Mouse (Mus musculus): ENCODE results near the gene Aco1.
A peak's percentile ranks its signal among the peaks of the same experiment; 100 is the strongest.

Gene Aco1

DNA sequence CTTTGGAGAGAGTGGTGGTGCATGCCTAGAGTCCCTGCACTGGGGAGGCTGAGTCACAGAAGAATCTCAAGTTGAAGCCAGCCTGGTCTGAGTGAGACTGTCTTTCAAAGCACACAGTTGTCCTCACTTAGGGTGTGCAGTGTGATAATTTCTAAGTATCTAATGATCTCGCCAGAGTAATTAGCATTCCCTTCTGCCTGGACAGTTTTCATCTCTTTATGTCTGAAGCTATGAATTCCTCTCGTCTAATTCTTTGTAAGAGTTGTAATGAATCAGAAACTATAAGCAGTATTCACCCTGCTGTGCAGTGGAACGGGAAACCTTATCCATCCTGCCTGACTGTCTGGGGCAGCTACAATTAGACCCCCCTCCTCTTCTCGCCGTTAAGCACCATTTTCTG lies 64.8 kb downstream of the Aco1 start:
- no peak for DNase-seq (ENCODE audit: low read depth, low spot score)

DNA sequence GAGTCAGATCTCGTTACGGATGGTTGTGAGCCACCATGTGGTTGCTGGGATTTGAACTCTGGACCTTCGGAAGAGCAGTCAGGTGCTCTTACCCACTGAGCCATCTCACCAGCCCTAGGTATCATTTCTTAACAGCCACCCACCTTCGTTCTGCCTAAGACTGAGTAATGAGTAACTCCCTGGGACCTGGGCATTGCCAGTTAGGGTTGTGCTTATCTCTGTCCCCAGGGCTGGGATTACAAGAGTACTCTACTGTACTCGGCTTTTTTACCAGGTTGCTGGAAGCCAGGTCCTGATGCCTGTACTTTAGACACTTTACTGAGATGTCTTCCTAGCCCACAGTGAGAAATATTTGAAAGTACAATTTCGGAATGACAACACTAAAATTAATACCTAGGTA lies 69.3 kb downstream of the Aco1 start:
- DNase-seq (ENCODE audit: low read depth, low spot score) = no peak

- DNase-seq (ENCODE audit: low read depth, low spot score) = no peak
Observed at GRCm38 (mm10) chr4:40217910-40218309, 75.0 kb downstream of the Aco1 start.

GRCm38 (mm10) chr4:40218382-40218781 lies 75.5 kb downstream of the Aco1 start:
- peak; percentile 33 for DNase-seq (ENCODE audit: low read depth, low spot score)

GRCm38 (mm10) chr4:40220437-40220836 lies 77.6 kb downstream of the Aco1 start:
- DNase-seq (ENCODE audit: low read depth, low spot score) = no peak

DNA sequence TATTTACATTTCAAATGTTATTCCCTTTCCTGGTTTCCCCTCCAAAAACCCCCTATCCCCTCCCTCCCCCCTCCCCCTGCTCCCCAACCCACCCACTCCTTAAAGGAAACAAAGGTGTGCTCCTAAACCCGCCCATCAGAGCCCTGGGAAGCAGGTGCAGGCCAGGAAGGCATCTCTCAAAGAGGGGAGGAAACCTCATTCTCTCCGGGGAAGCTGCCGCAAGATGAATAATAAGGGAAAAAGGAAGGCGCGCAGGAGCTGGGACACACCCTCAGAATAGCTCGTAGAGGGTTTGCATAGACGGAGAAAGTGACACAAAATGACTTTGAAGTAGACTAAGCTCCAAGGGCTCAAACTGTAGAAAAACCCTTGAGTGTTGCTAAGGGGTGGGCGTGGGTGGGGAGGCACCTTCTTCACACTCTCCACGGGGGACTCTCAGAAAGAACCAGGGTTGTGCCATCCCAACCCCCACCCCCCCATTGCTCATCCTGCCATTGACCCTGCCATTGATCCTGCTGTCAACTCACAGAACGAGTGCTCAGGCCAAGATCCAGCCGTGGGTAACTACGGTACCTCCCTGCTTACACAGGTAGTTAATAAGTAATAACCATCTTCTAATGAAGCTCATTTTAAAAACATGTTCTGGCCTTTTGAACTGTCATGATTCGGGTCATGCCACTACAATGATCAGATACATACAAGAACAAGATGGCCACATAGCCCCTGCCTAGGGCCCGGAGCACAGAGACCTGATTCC lies 78.3 kb downstream of the Aco1 start:
- DNase-seq (ENCODE audit: low read depth, low spot score) = no peak

GRCm38 (mm10) chr4:40221876-40222585 lies 79.2 kb downstream of the Aco1 start:
- no peak for DNase-seq (ENCODE audit: low read depth, low spot score)

GRCm38 (mm10) chr4:40226095-40226494 lies 83.2 kb downstream of the Aco1 start:
- no peak for DNase-seq (ENCODE audit: low read depth, low spot score)

DNA sequence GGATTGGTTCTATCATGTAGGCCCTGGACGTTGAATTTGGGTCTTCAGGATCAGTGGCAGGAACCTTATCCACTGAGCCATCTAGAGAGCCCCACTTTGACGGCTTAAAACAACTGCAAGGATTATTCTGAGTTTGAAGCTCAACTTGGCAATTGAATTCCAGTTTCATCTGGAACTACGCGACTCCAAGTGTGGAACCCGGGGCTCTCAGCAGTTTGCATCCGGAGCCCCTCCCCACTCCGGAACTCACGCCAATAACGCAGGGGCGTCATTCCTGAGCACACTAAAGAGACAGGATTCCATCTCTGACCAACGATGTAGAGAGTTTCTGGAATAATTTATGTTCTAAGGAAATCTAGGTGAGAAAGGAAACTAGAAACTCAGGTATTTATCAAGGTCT lies 84.2 kb downstream of the Aco1 start:
- DNase-seq (ENCODE audit: low read depth, low spot score) = no peak

DNA sequence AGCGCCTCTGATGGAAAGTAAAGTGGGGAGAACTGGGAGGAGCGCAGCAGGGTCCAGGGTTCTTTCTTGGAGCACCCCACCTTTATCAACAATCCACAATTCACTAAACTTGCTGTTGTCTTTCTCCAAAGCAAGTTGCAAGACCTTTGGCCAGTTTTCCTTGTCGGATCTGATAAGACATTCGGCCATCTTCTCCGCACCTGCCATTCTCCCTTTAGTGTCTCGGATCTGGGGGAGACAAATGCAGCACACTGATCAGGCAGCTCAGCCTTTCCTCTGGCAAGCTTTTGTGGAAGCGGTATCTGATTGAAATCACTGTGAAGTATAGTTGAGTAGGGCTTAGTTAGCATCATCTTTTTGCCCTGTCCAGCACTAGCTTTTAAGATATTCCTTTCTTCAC lies 85.0 kb downstream of the Aco1 start:
- DNase-seq (ENCODE audit: low read depth, low spot score) = no peak

- DNase-seq (ENCODE audit: low read depth, low spot score) = no peak
Observed at GRCm38 (mm10) chr4:40229723-40230122, 86.8 kb downstream of the Aco1 start.

DNA sequence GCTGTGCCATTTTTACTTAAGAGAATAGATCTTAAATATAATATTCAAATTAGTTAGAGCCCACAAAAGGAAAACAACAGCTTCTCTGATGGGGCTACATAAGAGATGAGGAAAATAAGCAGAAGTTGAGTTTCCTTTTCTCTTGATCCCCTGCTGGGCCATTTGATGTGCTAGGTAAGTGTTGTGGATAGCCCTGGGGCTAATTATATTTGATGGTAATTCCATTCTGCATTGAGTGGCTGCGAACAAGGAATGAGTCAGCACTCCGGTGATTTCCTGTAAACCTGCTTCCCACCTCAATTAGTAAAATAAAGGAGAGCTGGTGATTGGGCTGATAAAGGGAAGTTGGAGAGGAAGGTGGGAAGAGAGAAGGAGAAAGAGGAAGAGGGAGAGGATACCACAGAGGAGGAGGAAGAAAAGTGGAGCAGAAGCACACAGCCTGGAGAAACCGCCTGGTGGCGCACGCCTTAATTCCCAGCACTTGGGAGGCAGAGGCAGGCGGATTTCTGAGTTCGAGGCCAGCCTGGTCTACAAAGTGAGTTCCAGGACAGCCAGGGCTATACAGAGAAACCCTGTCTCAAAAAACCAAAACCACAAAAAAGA lies 90.3 kb downstream of the Aco1 start:
- DNase-seq (ENCODE audit: low read depth, low spot score) = no peak

- no peak for DNase-seq (ENCODE audit: low read depth, low spot score)
Observed at GRCm38 (mm10) chr4:40234256-40234655, 91.4 kb downstream of the Aco1 start.

DNA sequence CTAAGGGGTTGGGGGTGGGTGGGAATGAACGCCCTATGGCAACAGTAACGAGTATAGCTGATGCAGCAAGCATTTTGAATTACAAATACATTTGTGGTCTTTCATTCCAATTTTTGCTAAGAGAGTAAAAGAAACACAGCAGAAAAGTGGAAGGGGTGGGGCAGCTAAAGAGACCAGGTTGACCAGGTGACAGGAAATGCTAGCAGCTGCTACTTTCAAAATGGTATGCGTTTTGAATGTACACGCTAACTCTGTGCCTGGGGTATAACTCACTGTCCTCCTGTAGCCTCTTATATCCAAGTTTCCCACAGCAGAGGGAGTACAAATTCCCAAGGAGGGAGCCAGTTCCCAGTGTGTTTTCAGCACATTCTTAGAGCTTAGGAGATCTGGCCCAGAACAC lies 93.9 kb downstream of the Aco1 start:
- no peak for DNase-seq (ENCODE audit: low read depth, low spot score)

DNA sequence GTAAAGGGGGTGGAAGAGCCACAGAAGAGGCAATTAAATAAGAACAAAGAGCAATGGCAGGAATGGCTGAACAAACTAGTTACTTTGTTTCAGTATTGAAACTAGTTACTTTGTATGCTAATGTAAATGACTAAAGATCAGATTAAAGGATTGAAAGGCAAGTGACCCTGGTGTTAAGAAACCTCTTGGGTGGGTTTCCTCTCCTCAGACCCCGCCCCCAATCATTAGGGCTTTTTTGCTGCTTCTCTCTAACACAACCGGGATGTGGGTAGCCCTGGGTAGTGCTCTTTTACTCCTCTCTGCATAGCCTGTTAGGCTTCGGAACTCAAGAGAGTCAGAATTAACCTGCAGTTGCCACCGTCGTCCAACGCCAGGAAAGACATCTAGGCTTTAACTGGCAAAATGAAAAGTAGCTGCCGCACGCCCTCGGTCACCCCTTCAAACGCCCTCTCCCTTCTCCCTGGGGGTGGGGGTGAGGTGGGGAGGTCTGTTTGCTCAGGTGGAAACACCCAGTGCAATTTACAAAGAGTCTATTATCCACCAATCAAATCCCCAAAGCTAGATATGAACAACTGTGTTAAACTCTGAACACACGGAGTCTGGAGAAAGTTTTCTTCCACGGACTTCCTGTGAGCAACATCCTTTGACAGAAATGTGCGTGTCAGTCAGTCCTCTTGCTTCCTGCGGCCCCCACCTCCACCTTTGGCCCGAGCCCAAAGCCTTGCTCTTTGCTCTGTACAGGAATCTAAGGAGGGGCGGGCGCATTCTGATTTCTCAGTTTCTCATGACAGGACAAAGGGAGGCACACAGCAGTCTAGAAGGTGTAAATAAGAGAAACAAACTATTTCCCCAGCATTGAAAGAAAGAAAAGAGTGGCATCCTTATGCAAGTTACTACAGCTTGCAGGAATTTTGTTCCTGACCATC lies 95.9 kb downstream of the Aco1 start:
- DNase-seq (ENCODE audit: low read depth, low spot score) = no peak

- no peak for DNase-seq (ENCODE audit: low read depth, low spot score)
Observed at GRCm38 (mm10) chr4:40239409-40240271, 96.8 kb downstream of the Aco1 start, which contains the start of gene Ddx58. Ddx58 (minus strand) TSS chr4:40239828.

- DNase-seq (ENCODE audit: low read depth, low spot score) = no peak
Observed at GRCm38 (mm10) chr4:40240272-40240744, 97.4 kb downstream of the Aco1 start.

GRCm38 (mm10) chr4:40241928-40242327 lies 99.0 kb downstream of the Aco1 start:
- no peak for DNase-seq (ENCODE audit: low read depth, low spot score)

- DNase-seq (ENCODE audit: low read depth, low spot score) = no peak
Observed at GRCm38 (mm10) chr4:40243006-40243405, 100.1 kb downstream of the Aco1 start.

GRCm38 (mm10) chr4:40244035-40244434 lies 101.2 kb downstream of the Aco1 start:
- no peak for DNase-seq (ENCODE audit: low read depth, low spot score)
